Mouse (Mus musculus): Measurements from ENCODE around the gene Cmss1. TPM values are rescaled to one million over a fixed set of nuclear protein-coding genes. Genes with fewer than 3 reads are reported as not detected.

The Cmss1 gene
- polyA plus RNA-seq, 1 experiment from 2014 or later = 45.2 TPM

DNA sequence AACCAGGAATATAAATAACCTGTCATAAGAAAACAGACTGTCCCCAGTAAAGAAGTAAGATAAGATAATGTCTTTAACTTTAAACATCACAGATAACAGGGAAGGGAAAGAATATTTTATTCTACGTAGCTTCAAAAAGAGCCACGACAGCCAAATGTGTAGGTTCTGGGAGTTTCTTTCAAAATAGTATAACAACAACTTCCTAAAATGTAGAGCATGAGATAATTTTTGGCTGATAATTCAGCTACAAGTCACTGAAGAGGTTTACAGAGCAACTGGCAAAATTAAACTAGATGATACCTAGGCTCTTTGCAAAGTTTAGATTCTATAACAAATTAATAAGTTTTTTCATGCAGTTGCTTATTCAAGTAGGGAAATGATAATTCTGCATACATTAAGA lies 123.2 kb downstream of the Cmss1 start:
- 0 out of 2 replicates have a peak, but pooled peaks cover 3% of the 10 kb centered on the region for H3K4me1 ChIP-seq (replicated peaks)
- whole genome bisulfite sequencing = 43% methylated on average over 2 of the region's 2 CpGs
- H3K4me3 ChIP-seq (replicated peaks) = no peak overlapping the region
- no peaks in the 10 kb centered on the region for H3K9me3 ChIP-seq
- no peak overlapping the region for H3K27ac ChIP-seq
- H3K9ac ChIP-seq = no peak overlapping the region
- no peaks in the 10 kb centered on the region for H3K27me3 ChIP-seq (replicated peaks)
- H3K4me2 ChIP-seq (replicated peaks) = no peak overlapping the region
- no peak for ATAC-seq
- H3K36me3 ChIP-seq = no peaks in the 10 kb centered on the region

DNA sequence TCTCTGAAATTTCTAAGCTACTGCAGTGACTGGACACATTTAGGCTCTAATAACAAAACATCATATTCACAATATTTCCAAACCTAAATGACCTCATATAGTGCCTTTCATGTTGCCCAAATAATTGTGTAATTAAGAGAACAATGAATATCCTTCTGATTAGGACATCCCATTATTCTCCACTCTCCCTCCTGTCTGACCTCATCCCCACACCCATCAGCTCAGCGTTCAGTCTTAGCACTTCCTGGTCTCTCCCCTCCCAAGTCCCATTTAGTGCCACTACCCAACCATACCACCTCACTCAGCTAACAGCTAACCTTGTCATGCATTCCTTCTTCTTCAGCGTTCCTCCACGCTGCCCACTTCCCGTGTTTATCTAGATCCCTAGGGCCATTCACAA lies 123.8 kb downstream of the Cmss1 start:
- Histone ChIP-seq H3K27me3 (replicated peaks) (no peaks in the 10 kb centered on the region), H3K4me1 (replicated peaks) (0 out of 2 replicates have a peak, but pooled peaks cover 3% of the 10 kb centered on the region), H3K9me3 (no peaks in the 10 kb centered on the region), H3K36me3 (no peaks in the 10 kb centered on the region), H3K27ac (no peak overlapping the region), H3K4me3 (replicated peaks) (no peak overlapping the region), H3K9ac (no peak overlapping the region), H3K4me2 (replicated peaks) (no peak overlapping the region)
- no peak for ATAC-seq
- WGBS = 56% methylated on average over 4 of the region's 4 CpGs

DNA sequence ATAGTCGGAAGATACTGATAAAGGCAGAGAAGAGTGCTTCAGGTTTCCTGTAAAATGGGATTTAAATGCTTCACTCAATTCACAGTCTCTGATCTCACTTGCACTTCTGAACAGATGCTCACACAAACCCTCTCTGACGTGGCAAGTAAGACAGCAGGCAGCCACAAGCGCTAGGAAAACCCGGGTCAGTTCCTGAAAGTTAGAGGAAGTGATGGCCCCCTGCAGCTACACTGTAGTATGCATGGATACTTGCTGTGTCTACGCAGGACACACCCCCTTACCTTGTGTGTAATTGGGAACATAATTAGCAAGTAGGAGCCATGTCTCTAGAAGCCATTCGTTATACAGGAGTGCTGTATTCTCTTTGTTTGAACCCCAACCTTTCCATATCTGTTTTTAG lies 124.4 kb downstream of the Cmss1 start:
- H3K4me3 ChIP-seq (replicated peaks) = no peak overlapping the region
- 72% methylated on average over 6 of the region's 6 CpGs for WGBS
- no peaks in the 10 kb centered on the region for H3K9me3 ChIP-seq
- H3K4me2 ChIP-seq (replicated peaks) = no peak overlapping the region
- H3K36me3 ChIP-seq = no peaks in the 10 kb centered on the region
- 0 out of 2 replicates have a peak, but pooled peaks cover 3% of the 10 kb centered on the region for H3K4me1 ChIP-seq (replicated peaks)
- ATAC-seq = no peak
- no peaks in the 10 kb centered on the region for H3K27me3 ChIP-seq (replicated peaks)
- H3K27ac ChIP-seq = no peak overlapping the region
- no peak overlapping the region for H3K9ac ChIP-seq

DNA sequence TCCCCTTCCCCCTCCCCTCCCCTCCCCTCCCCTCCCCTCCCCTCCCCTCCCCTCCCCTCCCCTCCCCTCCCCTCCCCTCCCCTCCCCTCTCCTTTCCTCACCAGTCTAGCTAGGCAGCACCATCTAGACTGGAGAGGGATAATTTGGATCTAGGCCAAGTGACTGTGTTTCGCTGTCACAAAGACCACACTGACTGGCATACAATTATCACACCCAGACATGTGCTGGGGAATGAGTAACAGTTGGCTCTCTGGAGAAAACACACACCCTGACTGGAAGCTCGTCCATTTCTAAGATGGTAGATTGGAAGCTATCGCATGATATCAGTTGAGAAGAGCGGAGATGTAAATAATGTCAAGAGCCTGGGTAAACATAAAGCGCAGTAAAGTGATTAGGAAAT lies 126.9 kb downstream of the Cmss1 start:
- no peak overlapping the region for H3K4me2 ChIP-seq (replicated peaks)
- H3K9me3 ChIP-seq = no peaks in the 10 kb centered on the region
- no peak overlapping the region for H3K27ac ChIP-seq
- H3K4me3 ChIP-seq (replicated peaks) = no peak overlapping the region
- 29% methylated on average over 5 of the region's 5 CpGs for WGBS
- ATAC-seq = peak; percentile 55
- H3K9ac ChIP-seq = no peak overlapping the region
- 0 out of 2 replicates have a peak, but pooled peaks cover 3% of the 10 kb centered on the region for H3K4me1 ChIP-seq (replicated peaks)
- no peaks in the 10 kb centered on the region for H3K27me3 ChIP-seq (replicated peaks)
- no peaks in the 10 kb centered on the region for H3K36me3 ChIP-seq

DNA sequence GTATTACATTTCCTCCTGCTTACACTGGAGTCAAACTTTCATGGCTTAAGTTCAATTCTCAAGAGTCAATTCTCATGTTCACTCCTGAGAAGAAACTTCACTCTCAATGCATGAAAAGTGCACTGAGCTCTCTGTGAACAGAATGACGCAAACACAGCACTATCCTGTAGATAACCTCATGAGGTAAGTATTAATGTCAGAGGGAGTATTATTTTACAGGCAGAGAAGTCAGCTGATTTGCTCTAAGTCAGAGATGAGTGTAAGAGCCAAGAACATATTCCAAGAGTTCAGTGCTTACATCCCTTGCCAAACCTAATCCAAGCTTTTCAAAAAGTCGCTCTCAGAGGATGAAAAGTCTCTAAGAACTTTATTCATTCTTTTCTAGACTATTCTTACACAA lies 128.2 kb downstream of the Cmss1 start:
- Histone ChIP-seq H3K4me1 (replicated peaks) (no peaks in the 10 kb centered on the region), H3K9me3 (no peaks in the 10 kb centered on the region), H3K36me3 (no peaks in the 10 kb centered on the region), H3K9ac (no peak overlapping the region), H3K27me3 (replicated peaks) (no peaks in the 10 kb centered on the region), H3K4me2 (replicated peaks) (no peak overlapping the region), H3K27ac (no peak overlapping the region), H3K4me3 (replicated peaks) (no peak overlapping the region)
- WGBS = 81% methylated on average over 2 of the region's 2 CpGs
- ATAC-seq = 0 out of 2 replicates have a peak, but pooled peaks have one; percentile 14

DNA sequence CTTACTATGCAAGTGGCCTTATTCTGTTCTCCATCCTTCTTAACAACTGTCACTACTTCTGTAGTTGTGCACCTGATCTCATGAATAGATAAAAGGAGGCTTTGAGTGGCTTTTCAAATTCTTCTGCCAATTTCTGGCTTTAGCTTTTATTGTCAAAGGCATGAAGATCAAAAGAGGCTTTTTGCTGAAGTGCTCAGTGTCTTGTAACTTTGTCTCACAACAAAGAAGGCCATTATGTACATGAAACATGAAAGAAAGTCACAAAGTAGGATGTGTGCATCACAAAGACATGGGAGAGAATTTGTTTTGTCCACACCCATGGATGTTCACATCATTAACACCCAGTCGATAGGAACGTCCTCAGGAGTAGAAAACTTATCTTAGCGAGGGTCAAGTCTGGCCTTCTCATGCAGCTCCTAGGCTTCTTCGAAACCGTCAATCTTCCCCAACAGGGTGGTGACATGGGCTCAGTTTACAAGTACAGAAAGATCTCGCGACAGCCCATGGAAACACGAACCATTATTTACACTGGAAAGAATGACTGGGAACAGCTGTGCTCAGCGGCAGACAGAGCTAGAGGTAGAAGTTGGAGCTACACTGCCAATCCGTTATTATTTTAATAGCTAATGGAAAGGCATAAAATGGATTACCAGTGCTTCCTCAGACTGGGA lies 133.1 kb downstream of the Cmss1 start:
- no peak overlapping the region for H3K4me2 ChIP-seq (replicated peaks)
- no peaks in the 10 kb centered on the region for H3K4me1 ChIP-seq (replicated peaks)
- H3K27ac ChIP-seq = no peak overlapping the region
- ATAC-seq = no peak
- WGBS = 44% methylated on average over 10 of the region's 10 CpGs
- H3K9ac ChIP-seq = no peak overlapping the region
- no peak overlapping the region for H3K4me3 ChIP-seq (replicated peaks)
- no peaks in the 10 kb centered on the region for H3K36me3 ChIP-seq
- no peaks in the 10 kb centered on the region for H3K9me3 ChIP-seq
- H3K27me3 ChIP-seq (replicated peaks) = no peaks in the 10 kb centered on the region

DNA sequence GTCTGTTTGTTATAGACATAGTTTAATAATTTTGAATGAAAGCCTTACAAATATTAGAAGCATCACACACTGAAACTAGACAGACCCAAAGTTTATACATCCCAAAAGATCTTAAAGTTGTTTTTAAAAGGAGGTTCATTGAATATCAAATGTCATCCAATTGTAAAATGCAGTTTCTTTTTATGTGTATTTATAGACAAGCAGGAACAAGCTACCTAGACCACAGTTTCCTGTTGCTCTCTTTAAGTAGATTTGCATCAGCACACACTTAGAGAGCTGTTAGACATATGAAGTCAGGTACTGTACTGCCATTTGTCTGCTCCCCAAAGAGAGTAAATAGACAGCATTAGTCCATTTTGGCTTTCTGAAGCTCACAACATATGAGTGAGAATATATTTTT lies 135.6 kb downstream of the Cmss1 start:
- Histone ChIP-seq H3K27ac (no peak overlapping the region), H3K4me1 (replicated peaks) (no peaks in the 10 kb centered on the region; the same call in 1 of the 2 replicates), H3K4me3 (replicated peaks) (no peak overlapping the region), H3K4me2 (replicated peaks) (no peak overlapping the region), H3K36me3 (no peaks in the 10 kb centered on the region), H3K9ac (no peak overlapping the region), H3K9me3 (no peaks in the 10 kb centered on the region), H3K27me3 (replicated peaks) (no peaks in the 10 kb centered on the region)
- no peak for ATAC-seq

DNA sequence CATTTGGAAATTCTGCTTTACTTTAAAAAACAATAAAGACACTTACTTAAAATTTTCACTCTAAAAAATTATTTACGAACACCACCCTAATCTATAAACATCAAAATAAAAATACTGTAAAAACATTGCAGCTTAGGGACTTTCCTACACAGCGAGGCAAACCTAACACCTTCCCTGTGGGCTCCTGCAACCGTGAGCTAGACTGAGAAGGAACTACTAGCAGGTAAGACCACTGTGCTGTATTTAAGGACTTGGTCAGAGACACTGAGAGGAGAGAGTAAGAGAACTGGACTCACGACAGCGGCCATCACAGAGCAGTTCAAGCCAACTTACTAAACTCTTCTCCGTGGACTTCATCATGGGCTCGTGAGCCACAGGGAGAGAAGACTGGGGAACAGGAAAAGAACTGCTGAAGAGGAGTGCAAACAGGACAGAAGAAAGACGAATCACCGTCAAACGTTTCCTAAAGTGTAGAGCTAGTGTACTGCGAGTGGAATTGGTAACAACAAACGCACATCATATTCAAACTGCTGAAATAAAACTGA lies 136.3 kb downstream of the Cmss1 start:
- H3K4me1 ChIP-seq (replicated peaks) = no peaks in the 10 kb centered on the region; the same call in 1 of the 2 replicates
- no peaks in the 10 kb centered on the region for H3K36me3 ChIP-seq
- no peaks in the 10 kb centered on the region for H3K9me3 ChIP-seq
- no peak overlapping the region for H3K9ac ChIP-seq
- no peak overlapping the region for H3K4me3 ChIP-seq (replicated peaks)
- H3K4me2 ChIP-seq (replicated peaks) = no peak overlapping the region
- no peaks in the 10 kb centered on the region for H3K27me3 ChIP-seq (replicated peaks)
- 91% methylated on average over 12 of the region's 12 CpGs for WGBS
- ATAC-seq = no peak
- H3K27ac ChIP-seq = no peak overlapping the region

DNA sequence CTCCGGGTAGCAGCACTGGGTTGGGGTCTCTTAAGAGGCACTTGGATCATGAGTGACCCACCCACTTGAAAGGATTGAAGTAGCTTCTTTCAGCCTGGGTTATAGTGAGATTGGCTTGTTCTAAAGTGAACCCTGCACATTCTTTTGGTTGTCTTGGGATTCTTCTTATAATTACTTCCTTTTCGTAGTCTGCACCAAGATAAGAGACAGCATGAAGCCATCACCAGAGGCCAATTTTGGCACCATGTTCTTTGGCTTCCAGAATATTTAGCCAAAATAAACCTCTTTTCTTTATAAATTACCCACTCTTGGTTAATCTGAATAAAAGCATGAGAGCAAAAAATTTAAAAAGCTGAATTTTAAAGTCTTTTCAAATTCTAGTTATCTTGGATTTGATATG lies 136.8 kb downstream of the Cmss1 start:
- H3K4me1 ChIP-seq (replicated peaks) = no peaks in the 10 kb centered on the region; the same call in 1 of the 2 replicates
- H3K9me3 ChIP-seq = no peaks in the 10 kb centered on the region
- no peaks in the 10 kb centered on the region for H3K36me3 ChIP-seq
- H3K4me2 ChIP-seq (replicated peaks) = no peak overlapping the region
- no peak overlapping the region for H3K4me3 ChIP-seq (replicated peaks)
- WGBS = 83% methylated on average over 2 of the region's 2 CpGs
- ATAC-seq = no peak
- H3K27ac ChIP-seq = no peak overlapping the region
- H3K9ac ChIP-seq = no peak overlapping the region
- no peaks in the 10 kb centered on the region for H3K27me3 ChIP-seq (replicated peaks)

DNA sequence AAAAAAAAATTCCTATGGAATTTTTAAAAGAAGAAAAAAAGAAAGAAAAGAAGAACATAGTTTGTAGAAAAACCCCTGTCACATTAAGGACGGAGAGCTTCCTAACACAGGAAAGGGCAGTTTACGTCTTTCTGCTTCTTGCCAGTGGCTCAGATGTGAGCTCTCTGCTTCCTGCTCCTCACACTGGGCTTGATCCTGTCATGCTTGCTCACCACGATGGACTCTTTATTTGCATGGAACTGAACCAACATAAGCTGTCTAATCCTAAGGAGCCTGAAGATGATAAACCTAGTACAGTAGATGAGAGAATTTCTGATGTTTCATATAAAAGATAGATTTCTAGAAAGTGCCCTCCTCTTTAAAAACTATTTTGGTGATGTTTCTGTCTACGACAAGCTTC lies 137.4 kb downstream of the Cmss1 start:
- Histone ChIP-seq H3K4me3 (replicated peaks) (no peak overlapping the region), H3K9me3 (no peaks in the 10 kb centered on the region), H3K27me3 (replicated peaks) (no peaks in the 10 kb centered on the region), H3K27ac (no peak overlapping the region), H3K4me2 (replicated peaks) (no peak overlapping the region), H3K36me3 (no peaks in the 10 kb centered on the region), H3K9ac (no peak overlapping the region), H3K4me1 (replicated peaks) (no peaks in the 10 kb centered on the region; the same call in 1 of the 2 replicates)
- 57% methylated on average over 4 of the region's 4 CpGs for WGBS
- no peak for ATAC-seq

DNA sequence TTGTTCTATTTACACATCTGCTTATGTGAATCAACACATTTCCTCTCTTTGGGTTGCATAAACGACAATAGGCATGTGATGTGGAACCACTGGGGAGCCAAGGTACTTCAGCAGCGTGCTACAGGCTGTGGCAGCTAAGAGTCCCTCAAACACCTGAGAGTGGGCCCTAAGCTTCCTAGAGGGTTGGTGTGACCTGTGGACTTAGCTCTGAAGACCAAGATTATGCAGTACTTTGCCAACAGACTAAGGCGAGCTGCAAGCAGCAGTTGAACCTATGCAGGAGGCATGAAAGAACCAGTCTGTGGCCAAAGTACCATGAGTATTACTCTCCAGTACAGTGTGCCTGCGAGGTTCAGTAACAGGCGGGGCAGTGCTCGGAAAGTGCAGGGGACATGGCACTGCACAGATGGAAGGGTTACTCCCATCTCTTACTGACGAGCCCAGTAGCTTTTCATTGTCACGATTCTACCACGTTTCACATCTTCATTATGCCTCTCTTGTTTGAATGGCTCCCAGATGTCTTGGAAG lies 141.2 kb downstream of the Cmss1 start:
- H3K4me3 ChIP-seq (replicated peaks) = no peak overlapping the region
- H3K4me2 ChIP-seq (replicated peaks) = no peak overlapping the region
- H3K36me3 ChIP-seq = no peaks in the 10 kb centered on the region
- H3K27ac ChIP-seq = no peak overlapping the region
- no peaks in the 10 kb centered on the region; the same call in 1 of the 2 replicates for H3K4me1 ChIP-seq (replicated peaks)
- H3K9ac ChIP-seq = no peak overlapping the region
- H3K27me3 ChIP-seq (replicated peaks) = no peaks in the 10 kb centered on the region
- 88% methylated on average over 9 of the region's 9 CpGs for whole genome bisulfite sequencing
- peak; percentile 53; the same call in 1 of the 2 replicates for ATAC-seq
- no peaks in the 10 kb centered on the region for H3K9me3 ChIP-seq

DNA sequence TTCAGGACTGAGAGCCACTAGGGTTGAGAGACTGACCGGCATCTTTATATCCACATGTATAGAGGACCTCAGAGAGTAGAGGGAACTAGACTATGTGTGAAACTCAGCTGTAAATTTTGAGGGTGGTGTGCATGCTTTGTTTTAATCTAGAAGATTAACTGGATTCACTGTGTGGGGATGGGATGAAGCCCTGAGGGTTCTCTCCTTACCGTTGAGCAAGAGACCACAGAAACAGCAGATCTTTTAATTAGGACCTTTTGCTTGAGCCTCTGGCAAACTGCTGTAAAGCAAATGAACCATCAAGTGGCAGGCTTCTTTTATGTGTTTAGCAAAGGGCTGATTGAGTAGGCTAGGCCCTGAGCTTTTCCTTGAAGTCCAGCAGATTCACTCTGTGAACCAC lies 150.7 kb downstream of the Cmss1 start:
- no peaks in the 10 kb centered on the region for H3K36me3 ChIP-seq
- H3K4me3 ChIP-seq (replicated peaks) = no peak overlapping the region
- no peak overlapping the region for H3K4me2 ChIP-seq (replicated peaks)
- H3K4me1 ChIP-seq (replicated peaks) = no peaks in the 10 kb centered on the region
- no peak for ATAC-seq
- H3K27me3 ChIP-seq (replicated peaks) = no peaks in the 10 kb centered on the region
- 69% methylated on average over 2 of the region's 2 CpGs for WGBS
- H3K27ac ChIP-seq = no peak overlapping the region
- H3K9me3 ChIP-seq = no peaks in the 10 kb centered on the region
- H3K9ac ChIP-seq = no peak overlapping the region

DNA sequence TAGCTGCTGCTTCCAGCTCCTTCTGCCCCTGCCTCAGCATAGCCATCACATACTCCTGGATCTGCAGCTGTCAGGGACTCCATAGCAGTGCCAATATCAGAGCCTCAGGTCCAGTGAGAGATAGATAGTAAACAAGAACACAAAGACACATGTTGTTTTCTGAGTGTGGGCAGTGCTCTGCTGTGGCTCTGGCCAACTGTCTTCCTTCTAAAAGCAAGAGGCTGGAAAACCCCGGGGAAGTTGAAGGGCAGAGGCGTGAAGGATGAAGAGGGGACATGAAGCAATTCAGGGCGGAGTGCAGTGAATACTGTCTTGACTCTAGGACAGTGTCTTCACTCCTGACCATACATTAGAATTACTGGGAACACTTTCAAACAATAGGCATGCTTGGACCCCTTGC lies 151.1 kb downstream of the Cmss1 start:
- Histone ChIP-seq H3K4me3 (replicated peaks) (no peak overlapping the region), H3K9me3 (no peaks in the 10 kb centered on the region), H3K4me1 (replicated peaks) (no peaks in the 10 kb centered on the region), H3K27ac (no peak overlapping the region), H3K4me2 (replicated peaks) (no peak overlapping the region), H3K27me3 (replicated peaks) (no peaks in the 10 kb centered on the region), H3K36me3 (no peaks in the 10 kb centered on the region), H3K9ac (no peak overlapping the region)
- no peak for ATAC-seq
- 81% methylated on average over 3 of the region's 3 CpGs for WGBS
